Comparison of ENCODE assay signal across 13 mouse cellular contexts in the genomic region with DNA sequence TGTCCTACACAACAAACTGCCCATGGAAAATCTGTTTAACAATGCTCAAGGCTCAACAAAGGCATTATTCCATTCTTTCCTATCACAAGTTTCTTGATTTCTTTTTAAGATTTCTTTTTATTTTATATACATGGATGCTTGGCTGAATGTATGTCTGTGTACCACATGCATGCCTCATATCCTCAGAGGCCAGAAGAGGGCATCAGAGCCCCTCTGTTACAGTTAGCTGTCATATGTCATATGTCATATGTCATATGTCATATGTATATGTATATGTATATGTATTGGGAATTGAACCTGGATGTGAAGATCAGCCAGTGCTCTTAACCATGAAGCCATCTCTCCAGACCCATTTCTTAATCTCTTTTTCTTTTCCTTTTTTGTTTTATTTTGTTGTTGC. TPM values are rescaled to one million over a fixed set of nuclear protein-coding genes. Genes with fewer than 3 reads are reported as not detected.
A peak's percentile ranks its signal among the peaks of the same experiment; 100 is the strongest.
DNase-seq lines count a peak whose midpoint lies in the region; ATAC-seq and TF ChIP-seq lines count a peak whose summit lies in the region.
"Had no signal": no experiment of that assay in that cellular context is flagged by ENCODE, and none has a peak within 500 bp of the region (broad histone marks: within the 10 kb centered on the region; RNA-seq: fewer than 3 reads in every experiment).

No protein-coding gene starts in this region.

- H3K4me1 ChIP-seq in cerebellum, adult 2 months (ENCODE audit: control insufficient read depth, insufficient read depth, low read length): peaks cover 9% of the 10 kb centered on the region
- peaks cover 17% of the 10 kb centered on the region for H3K4me1 ChIP-seq in liver, postnatal 0 days (ENCODE audit: insufficient read depth)

- ATAC-seq in liver, postnatal 0 days: no peak

- no peak for DNase-seq in cerebellum, adult 2 months
- no peak for DNase-seq in cerebellum, adult 11-12 months
- DNase-seq in liver, postnatal 0 days: no peak
- no peak for DNase-seq in liver
- DNase-seq in B cell, adult 2 months: peak; percentile 65 to 70
- peak; percentile 47 for DNase-seq in lung, postnatal 36 days
- no peak for DNase-seq in ovary, postnatal 36 days (ENCODE audit: low spot score)
- no peak for DNase-seq in kidney, adult 8-10 months
- DNase-seq: adrenal gland, postnatal 36 days; cerebellum, adult 8-10 months; kidney, adult 9 months; liver, embryonic 13.5 days had no signal

- no peak overlapping the region for H3K4me3 ChIP-seq in cerebellum, adult 2 months (replicated peaks; ENCODE audit: insufficient read depth, low read depth, low read length)
- H3K4me3 ChIP-seq in liver, postnatal 0 days (ENCODE audit: low read depth, low read length): no peak overlapping the region
- H3K4me3 ChIP-seq: heart, embryonic 15.5 days; liver, embryonic 13.5 days had no signal

- H3K9me3 ChIP-seq in liver, postnatal 0 days (ENCODE audit: low read length): no peaks in the 10 kb centered on the region
- H3K9me3 ChIP-seq: heart, embryonic 15.5 days; liver, embryonic 13.5 days had no signal

- TF ChIP-seq EP300 in liver, postnatal 0 days (IDR thresholded peaks at IDR 0.05; ENCODE audit: low read depth): no peak

- H3K4me2 ChIP-seq in liver, postnatal 0 days (ENCODE audit: low read depth, low read length): no peak overlapping the region
- H3K4me2 ChIP-seq: heart, embryonic 15.5 days; liver, embryonic 13.5 days had no signal

- no peak overlapping the region for H3K9ac ChIP-seq in liver, postnatal 0 days (replicated peaks)
- H3K9ac ChIP-seq: heart, embryonic 15.5 days; liver, embryonic 13.5 days had no signal

- no peak for TF ChIP-seq POLR2A in cerebellum, adult 2 months (IDR thresholded peaks at IDR 0.05; ENCODE audit: borderline replicate concordance, insufficient read depth, low read length)

- TF ChIP-seq CTCF in cerebellum, adult 2 months (IDR thresholded peaks at IDR 0.05; ENCODE audit: borderline replicate concordance, insufficient read depth, low read depth, low read length): peak; percentile 9; the same call in 1 of the 2 replicates
- peak; percentile 58 for TF ChIP-seq CTCF in liver, postnatal 0 days (IDR thresholded peaks at IDR 0.05; ENCODE audit: low read depth)

- H3K36me3 ChIP-seq in liver, postnatal 0 days (replicated peaks; ENCODE audit: insufficient read depth, low read length): peaks cover 20% of the 10 kb centered on the region

- no peaks in the 10 kb centered on the region for H3K27me3 ChIP-seq in cerebellum, adult 2 months (ENCODE audit: control insufficient read depth, insufficient read depth, low read length)
- no peaks in the 10 kb centered on the region for H3K27me3 ChIP-seq in liver, postnatal 0 days (ENCODE audit: insufficient read depth, low read length)
- H3K27me3 ChIP-seq: heart, embryonic 15.5 days; liver, embryonic 13.5 days had no signal

- no peak overlapping the region for H3K27ac ChIP-seq in cerebellum, adult 2 months (ENCODE audit: insufficient read depth, low read length)
- H3K27ac ChIP-seq in liver, postnatal 0 days (ENCODE audit: low read depth): no peak overlapping the region
- H3K27ac ChIP-seq: heart, embryonic 15.5 days; liver, embryonic 13.5 days had no signal

RNA-seq across cellular contexts. Expression of gene Tubgcp6, which starts 4.9 kb away (rescaled TPM):
- 77.4 and 82.1 TPM in 2 replicates for polyA plus RNA-seq in cerebellum, adult 2 months (2012; rRNA removed)
- 3.1 and 3.3 TPM in 2 replicates for polyA plus RNA-seq in liver, postnatal 0 days (2015; fragmentation: Nextera tagmentation; extraction: Ambion mirVana)

RNA-seq across cellular contexts. Expression of gene Hdac10, which starts 10.5 kb away (rescaled TPM):
- polyA plus RNA-seq in cerebellum, adult 2 months (2012; rRNA removed): 31.4 and 36.3 TPM in 2 replicates
- polyA plus RNA-seq in liver, postnatal 0 days (2015; fragmentation: Nextera tagmentation; extraction: Ambion mirVana): 4.9 and 6.3 TPM in 2 replicates

RNA-seq across cellular contexts. Expression of gene Mapk12, which starts 22.5 kb away (rescaled TPM):
- 112 and 128 TPM in 2 replicates for polyA plus RNA-seq in cerebellum, adult 2 months (2012; rRNA removed)
- polyA plus RNA-seq in liver, postnatal 0 days (2015; fragmentation: Nextera tagmentation; extraction: Ambion mirVana): 2.1 and 2.4 TPM in 2 replicates

RNA-seq across cellular contexts. Expression of gene Selenoo, which starts 29.1 kb away (rescaled TPM):
- polyA plus RNA-seq in cerebellum, adult 2 months (2012; rRNA removed): 58.1 and 65.6 TPM in 2 replicates
- 14.3 and 14.7 TPM in 2 replicates for polyA plus RNA-seq in liver, postnatal 0 days (2015; fragmentation: Nextera tagmentation; extraction: Ambion mirVana)

RNA-seq across cellular contexts. Expression of gene Mapk11, which starts 31.4 kb away (rescaled TPM):
- 58.1 and 64.1 TPM in 2 replicates for polyA plus RNA-seq in cerebellum, adult 2 months (2012; rRNA removed)
- polyA plus RNA-seq in liver, postnatal 0 days (2015; fragmentation: Nextera tagmentation; extraction: Ambion mirVana): 0.66 and 0.81 TPM in 2 replicates

Comparison
In these comparisons a context has a peak if more than half of its experiments do, and no peak if none do; other contexts are left out.
1. DNase-seq: peak in B cell, adult 2 months (2 of 2) and lung, postnatal 36 days (single experiment); none in cerebellum, adult 2 months (0 of 2), cerebellum, adult 11-12 months (single experiment), liver, postnatal 0 days (single experiment), liver (single experiment), ovary, postnatal 36 days (single experiment) and kidney, adult 8-10 months (0 of 2).
2. RNA of gene Tubgcp6, which starts 4.9 kb away (polyA plus RNA-seq): 77.4 to 82.1 TPM in cerebellum, adult 2 months; 3.1 to 3.3 TPM in liver, postnatal 0 days; every median in the first group is over 10 times any median in the second.
3. RNA of gene Mapk12, which starts 22.5 kb away (polyA plus RNA-seq): 112 to 128 TPM in cerebellum, adult 2 months; 2.1 to 2.4 TPM in liver, postnatal 0 days; every median in the first group is over 10 times any median in the second.